Mouse (Mus musculus): ENCODE measurements around the gene Hdac8. TPM values are rescaled to one million over a fixed set of nuclear protein-coding genes. Genes with fewer than 3 reads are reported as not detected.

Gene Hdac8
- polyA plus RNA-seq, 1 experiment from 2014 or later: 9.4 TPM

DNA sequence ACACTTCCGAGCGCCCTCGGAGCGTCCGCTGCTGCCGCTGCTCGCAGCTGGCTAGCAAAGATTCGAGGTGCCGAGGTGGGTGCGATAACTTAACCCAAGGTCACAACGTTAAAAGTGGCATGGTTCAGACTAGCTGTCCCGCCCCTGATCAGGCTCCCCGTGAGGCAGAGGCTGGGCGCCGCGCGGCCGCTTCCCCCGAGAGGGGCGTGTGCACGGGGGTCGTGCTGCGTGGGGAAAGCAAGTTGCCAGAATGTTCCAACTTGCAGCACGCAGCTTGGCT is 254.3 kb downstream of the Hdac8 start:
- Histone ChIP-seq H3K27me3 (peaks cover 79% of the 10 kb centered on the region), H3K36me3 (replicated peaks) (no peaks in the 10 kb centered on the region), H3K4me2 (peak overlapping the region; percentile 84), H3K9ac (peak overlapping the region; percentile 12; the same call in 1 of the 2 replicates), H3K27ac (no peak overlapping the region), H3K4me3 (replicated peaks) (peak overlapping the region; percentile 51), H3K4me1 (0 out of 2 replicates have a peak, but pooled peaks cover 9% of the 10 kb centered on the region), H3K9me3 (no peaks in the 10 kb centered on the region)
- 25% methylated on average over 24 of the region's 24 CpGs for WGBS
- 0 out of 2 replicates have a peak, but pooled peaks have one; percentile 5 for ATAC-seq (ENCODE audit: low FRiP score)

DNA sequence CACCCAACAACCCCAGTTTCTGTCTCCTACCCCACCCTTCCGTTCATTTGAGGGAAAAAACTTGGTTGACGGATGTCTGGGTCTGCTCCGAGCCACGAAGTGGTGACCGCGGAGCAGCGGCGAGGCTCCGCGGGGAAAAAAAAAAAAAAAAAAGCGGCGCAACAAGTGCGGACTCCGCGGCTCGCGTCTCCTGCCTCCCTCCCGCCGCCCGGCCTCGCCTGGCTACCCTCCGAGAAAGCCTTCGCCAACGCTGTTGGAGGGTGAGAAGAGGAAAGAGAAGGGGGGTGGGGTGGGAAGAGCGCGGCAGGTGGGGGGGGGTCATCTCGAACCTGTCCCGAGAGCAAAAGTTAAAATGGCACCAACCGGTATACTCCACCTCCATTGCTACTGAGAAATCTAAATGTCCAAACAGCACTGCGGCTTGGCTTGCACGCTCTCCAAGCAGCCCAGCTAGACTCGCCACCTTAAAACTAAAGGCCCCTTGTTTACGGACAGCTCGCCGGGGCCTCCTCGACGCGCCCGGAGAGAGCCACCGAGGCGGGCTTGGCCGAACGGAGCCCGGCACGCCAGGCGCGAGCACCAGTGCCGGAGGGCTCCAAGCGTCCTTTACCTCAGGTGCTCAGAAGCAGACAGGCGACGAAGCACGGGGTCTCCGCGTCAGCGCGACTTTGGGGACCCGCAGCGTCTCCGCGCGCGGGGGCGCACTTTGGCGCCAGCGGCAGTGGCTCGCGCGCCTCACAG is 254.8 kb downstream of the Hdac8 start:
- H3K4me2 ChIP-seq: peak overlapping the region; percentile 84
- H3K27me3 ChIP-seq: peaks cover 76% of the 10 kb centered on the region
- H3K9me3 ChIP-seq: no peaks in the 10 kb centered on the region
- 0 out of 2 replicates have a peak, but pooled peaks cover 9% of the 10 kb centered on the region for H3K4me1 ChIP-seq
- H3K9ac ChIP-seq: peak overlapping the region; percentile 12; the same call in 1 of the 2 replicates
- no peak overlapping the region for H3K27ac ChIP-seq
- 11% methylated on average over 47 of the region's 68 CpGs for WGBS
- H3K36me3 ChIP-seq (replicated peaks): no peaks in the 10 kb centered on the region
- 0 out of 2 replicates have a peak, but pooled peaks have one; percentile 4 for ATAC-seq (ENCODE audit: low FRiP score)
- H3K4me3 ChIP-seq (replicated peaks): peak overlapping the region; percentile 51

- 64% methylated on average over 2 of the region's 2 CpGs for WGBS
- no peaks in the 10 kb centered on the region for H3K4me1 ChIP-seq
Measured at GRCm38 (mm10) chrX:102244334-102244733, 260.8 kb downstream of the Hdac8 start.

More at GRCm38 (mm10) chrX:102244334-102244733, 260.8 kb downstream of the Hdac8 start:
- Histone ChIP-seq H3K4me3 (replicated peaks) (no peak overlapping the region), H3K27me3 (peaks cover 44% of the 10 kb centered on the region), H3K27ac (no peak overlapping the region), H3K9ac (no peak overlapping the region), H3K9me3 (no peaks in the 10 kb centered on the region), H3K36me3 (replicated peaks) (no peaks in the 10 kb centered on the region), H3K4me2 (no peak overlapping the region)
- no peak for ATAC-seq (ENCODE audit: low FRiP score)

Small RNA genes within 50 kb of the gene (microRNA-seq; reads per million reads assigned to microRNA genes)
- gene Gm26318: not detected

Other genes with a start within 250 kb of the Hdac8 start
- gene Phka1, start 138.9 kb upstream of the Hdac8 start, polyA plus RNA-seq (2016; fragmentation: Nextera tagmentation; extraction: Ambion mirVana): 7.3 and 7.6 TPM in 2 replicates
- gene Gm3880, start 181.6 kb upstream of the Hdac8 start, polyA plus RNA-seq (2016; fragmentation: Nextera tagmentation; extraction: Ambion mirVana): not detected in 2 replicates
- not detected in 2 replicates for gene Gm9112, start 202.3 kb upstream of the Hdac8 start, polyA plus RNA-seq (2016; fragmentation: Nextera tagmentation; extraction: Ambion mirVana)
- not detected in 2 replicates for gene Dmrtc1b, start 202.5 kb upstream of the Hdac8 start, polyA plus RNA-seq (2016; fragmentation: Nextera tagmentation; extraction: Ambion mirVana)